Mouse (Mus musculus) MEL (cell line): Measurements from ENCODE around the gene Kcnk18.

ENCODE experiments used
- CHD2 ChIP-seq: IDR thresholded peaks from 2 replicates; pipeline ENCODE4 v1.6.1; 2011; ENCODE audit warnings: low read length, improper control_type of control experiment
- CTCF ChIP-seq, 3 experiments: IDR thresholded peaks in 2 of 3; conservative IDR thresholded peaks in 1 of 3; 2 replicates each; pipeline ENCODE4 v1.5.1; 2011 to 2012; ENCODE audit warnings: low read length in 3 of 3, low read depth in 2 of 3, mild to moderate bottlenecking in 2 of 3, improper control_type of control experiment in 1 of 3, inconsistent platforms in 1 of 3, mixed read lengths in 1 of 3, moderate library complexity in 1 of 3; ENCODE audit not compliant: control insufficient read depth in 1 of 3, insufficient read depth in 1 of 3, poor library complexity in 1 of 3, severe bottlenecking in 1 of 3
- MAZ ChIP-seq: IDR thresholded peaks from 2 replicates; pipeline ENCODE4 v1.6.1; 2012; ENCODE audit warnings: low read depth, mild to moderate bottlenecking, inconsistent platforms, low read length, improper control_type of control experiment
- MXI1 ChIP-seq: IDR thresholded peaks from 2 replicates; pipeline ENCODE4 v1.6.1; 2011; ENCODE audit warnings: mild to moderate bottlenecking, low read depth, low read length, improper control_type of control experiment
- MYC ChIP-seq: IDR thresholded peaks from 2 replicates; pipeline ENCODE4 v1.6.1; 2011; ENCODE audit warnings: low read depth, mild to moderate bottlenecking, low read length, improper control_type of control experiment, moderate library complexity
- POLR2A ChIP-seq, 2 experiments: IDR thresholded peaks; 2 replicates each; pipeline ENCODE4 v1.6.1; 2011 to 2012; ENCODE audit warnings: low read length in 2 of 2, mild to moderate bottlenecking in 2 of 2, control low read depth in 1 of 2, improper control_type of control experiment in 1 of 2, low read depth in 1 of 2, moderate library complexity in 1 of 2; ENCODE audit not compliant: control insufficient read depth in 1 of 2, insufficient read depth in 1 of 2, poor library complexity in 1 of 2
- TAL1 ChIP-seq: IDR thresholded peaks from 2 replicates; pipeline ENCODE4 v1.6.1; 2012; ENCODE audit warnings: mild to moderate bottlenecking, inconsistent platforms, low read length, moderate library complexity, mixed read lengths
- TBP ChIP-seq: IDR thresholded peaks from 2 replicates; pipeline ENCODE4 v1.8.0; 2011; ENCODE audit warnings: low read depth, low read length, improper control_type of control experiment
- USF1 ChIP-seq: IDR thresholded peaks from 2 replicates; pipeline ENCODE4 v1.6.1; 2014; ENCODE audit warnings: low read depth, mild to moderate bottlenecking, inconsistent platforms, low read length, improper control_type of control experiment, moderate library complexity

GRCm38 (mm10) chr19:59192491-59192890 is 26.5 kb upstream of the Kcnk18 start:
- TF ChIP-seq CTCF (IDR thresholded peaks at IDR 0.05 in 2 of 3, conservative IDR thresholded peaks at IDR 0.05 in 1 of 3; ENCODE audit: control insufficient read depth in 1 of 3, insufficient read depth in 1 of 3, low read depth in 2 of 3, low read length in 3 of 3, poor library complexity in 1 of 3, severe bottlenecking in 1 of 3), result no peak
- no peak for TF ChIP-seq POLR2A (IDR thresholded peaks at IDR 0.05; ENCODE audit: control insufficient read depth in 1 of 2, insufficient read depth in 1 of 2, low read depth in 1 of 2, low read length in 2 of 2, poor library complexity in 1 of 2)
- no peak for TF ChIP-seq MXI1
- TF ChIP-seq MYC, result no peak
- no peak for TF ChIP-seq TAL1
- no peak for TF ChIP-seq USF1
- no peak for TF ChIP-seq MAZ
- no peak for TF ChIP-seq TBP
- TF ChIP-seq CHD2, result no peak
